Mouse (Mus musculus) common myeloid progenitor, adult 5-6 weeks (primary cell): ENCODE measurements at regions not wholly inside any gene's neighbourhood (a gene's known extent, or its start where the extent isn't known, plus 50 kb on each side); places are given as distances from the start of the nearest gene placed in this dataset.

Experiments
- ATAC-seq: replicated peaks from 2 replicates; pipeline ENCODE4 v1.8.0; 2016; ENCODE audit warnings: low read depth, mild to moderate bottlenecking, moderate TSS enrichment, inconsistent platforms; ENCODE audit not compliant: poor library complexity, severe bottlenecking

DNA sequence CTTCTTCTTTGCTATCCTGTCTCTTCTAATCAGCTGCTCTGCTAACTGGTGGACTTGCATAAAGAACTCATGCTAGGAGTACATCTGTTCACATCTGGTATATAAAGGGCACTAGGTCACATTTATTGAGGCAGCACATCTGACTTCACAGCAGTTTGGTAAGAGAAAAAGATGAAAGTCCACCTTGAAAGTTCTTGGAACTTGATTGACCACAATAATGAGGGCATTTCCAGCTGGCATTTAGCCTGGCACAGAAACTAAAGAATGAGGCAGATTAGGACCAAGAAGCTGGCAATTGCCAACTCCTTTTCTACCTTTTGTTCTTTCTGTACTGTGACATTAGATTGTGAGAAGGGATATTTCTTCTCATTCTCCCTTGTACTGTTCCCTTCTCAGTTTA lies 799.3 kb downstream of the Tlr4 start:
- no peak for ATAC-seq

- no peak for ATAC-seq
Measured at GRCm38 (mm10) chr4:67646090-67646489, 818.7 kb downstream of the Tlr4 start.

GRCm38 (mm10) chr4:67662122-67662521 lies 834.7 kb downstream of the Tlr4 start:
- no peak for ATAC-seq

DNA sequence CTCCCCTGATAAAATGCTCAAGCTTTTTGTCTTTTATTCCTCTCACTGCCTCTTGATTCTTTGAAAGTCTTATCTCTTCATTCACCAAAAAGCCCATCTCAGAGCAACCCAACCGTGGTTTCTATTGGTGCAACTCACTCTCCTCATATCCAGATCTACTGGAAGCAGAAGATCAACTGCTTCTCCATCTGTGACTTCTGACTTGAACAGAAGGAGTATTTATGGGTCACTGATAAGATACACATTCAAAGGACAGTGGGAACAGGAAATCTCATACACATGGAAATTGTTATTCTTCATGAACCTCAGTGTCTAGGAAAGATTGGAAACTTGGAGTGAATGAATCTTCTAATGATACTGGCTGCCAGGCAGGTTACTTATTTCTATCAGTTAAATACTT lies 846.6 kb downstream of the Tlr4 start:
- ATAC-seq = no peak

- ATAC-seq = peak; percentile 65
Measured at GRCm38 (mm10) chr4:67677589-67677988, 850.2 kb downstream of the Tlr4 start.

DNA sequence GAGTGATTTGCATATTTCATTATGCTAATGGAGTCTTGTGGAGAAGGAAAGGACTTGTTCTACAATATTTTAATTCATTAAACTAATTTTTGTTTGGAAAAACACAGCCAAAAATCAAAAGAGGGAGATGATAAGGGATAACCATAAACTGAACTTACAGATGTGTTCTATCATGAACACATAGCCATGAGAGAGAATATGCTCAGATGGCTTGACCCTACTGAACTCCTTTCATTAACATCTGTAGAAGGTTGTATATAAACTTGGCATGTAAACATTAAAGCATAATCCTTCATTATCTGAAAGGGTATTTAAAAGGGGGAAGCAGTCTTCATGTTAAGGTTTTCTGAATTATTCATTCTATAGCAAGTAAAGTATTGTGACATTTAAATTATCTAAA lies 871.1 kb downstream of the Tlr4 start:
- no peak for ATAC-seq
